Mouse (Mus musculus) CD8-positive naive resting alpha-beta T cell, adult 2 months (primary cell): ENCODE measurements around the gene Gm11487.
"Not testable (repeated sequence)": the region's sequence is repeated elsewhere in the genome, so short reads cannot be mapped to it uniquely, and the experiment has no call there.

Experiments
- DNase-seq, 2 experiments: peaks; one replicate each; pipeline ENCODE4 v3.0.0; 2022; ENCODE audit warnings: low read depth in 2 of 2, low spot score in 2 of 2

The Gm11487 gene

DNA sequence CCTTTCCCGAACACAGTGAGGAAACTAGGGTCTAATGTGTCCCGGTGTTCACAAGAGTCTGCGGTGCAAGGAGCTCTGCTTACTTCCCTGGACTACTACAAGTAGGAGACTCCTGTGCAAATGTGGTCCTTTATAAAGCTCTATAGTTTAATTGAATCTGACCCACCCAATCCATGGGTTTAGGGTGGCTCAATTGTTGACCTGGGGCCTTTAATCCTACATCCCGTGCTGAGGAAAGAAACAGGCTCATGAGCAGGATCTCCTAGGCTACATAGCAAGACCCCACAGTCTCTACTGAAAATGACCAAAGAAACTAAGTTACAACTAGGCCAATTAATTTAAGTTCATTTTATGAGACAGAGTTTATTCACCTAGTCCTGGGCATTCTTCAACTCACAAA is at the start of gene Gm11487:
Gene Gm11487 (minus strand): TSS at position 101 of the 400 bp plus-strand sequence.
- DNase-seq, result not testable (repeated sequence)

DNA sequence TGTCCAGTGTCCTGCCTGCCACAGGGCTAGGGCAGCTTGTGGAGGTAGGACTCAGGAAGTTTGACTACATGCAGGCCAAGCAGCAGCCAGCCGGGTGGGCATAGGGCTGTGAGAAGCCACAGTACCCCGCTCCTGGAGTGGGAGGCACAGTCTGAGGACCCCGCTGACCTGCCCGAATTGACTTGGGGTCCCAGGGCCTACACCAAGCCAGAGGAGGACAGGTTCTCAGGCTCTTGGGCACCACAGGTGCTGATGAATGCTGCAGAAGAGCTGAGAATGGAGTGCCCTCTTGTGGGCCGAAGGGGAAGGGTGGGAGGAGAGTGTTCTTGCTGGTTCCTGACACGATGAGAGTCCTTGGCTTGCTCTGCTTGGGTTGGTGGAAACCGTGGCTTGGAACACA is 39.8 kb upstream of the Gm11487 start:
- no peak for DNase-seq

DNA sequence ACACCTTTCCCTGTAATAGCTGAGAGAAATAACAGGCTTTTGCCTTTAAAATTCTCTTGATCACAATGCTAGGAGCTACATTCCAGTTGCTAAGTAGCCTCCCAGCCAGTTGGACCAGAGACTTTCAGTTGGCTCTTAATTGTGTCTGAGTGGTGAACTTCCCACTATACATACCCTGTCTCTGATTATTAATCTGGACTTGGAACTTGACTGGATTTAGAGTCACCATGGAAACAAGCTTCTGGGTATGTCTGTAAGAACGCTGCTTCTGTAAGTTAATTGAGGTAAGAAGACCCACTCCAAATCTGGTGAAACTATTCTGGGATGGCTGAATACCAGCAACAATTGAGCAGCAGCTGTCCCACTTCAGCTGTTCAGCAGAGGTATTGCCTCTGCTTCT is 37.7 kb upstream of the Gm11487 start:
- no peak for DNase-seq

DNA sequence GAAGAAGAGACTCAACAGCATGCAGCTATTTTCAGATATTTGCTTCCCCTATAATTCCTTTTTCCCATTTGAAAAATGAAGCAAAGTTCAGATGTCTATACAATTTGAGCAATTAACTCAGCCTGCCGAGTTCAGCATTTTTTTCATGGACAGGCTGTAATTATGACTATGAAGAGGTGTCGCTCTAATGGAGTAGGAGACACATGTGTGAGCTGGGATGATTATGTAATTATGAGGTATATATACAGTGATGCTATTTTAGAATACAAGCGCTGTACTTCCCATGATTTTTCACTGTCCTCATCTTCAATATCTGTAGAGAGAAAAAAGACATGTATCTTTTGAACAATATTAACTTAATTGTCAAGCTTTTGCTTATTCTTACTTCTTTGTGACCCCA is 21.0 kb upstream of the Gm11487 start:
- DNase-seq, result no peak

DNA sequence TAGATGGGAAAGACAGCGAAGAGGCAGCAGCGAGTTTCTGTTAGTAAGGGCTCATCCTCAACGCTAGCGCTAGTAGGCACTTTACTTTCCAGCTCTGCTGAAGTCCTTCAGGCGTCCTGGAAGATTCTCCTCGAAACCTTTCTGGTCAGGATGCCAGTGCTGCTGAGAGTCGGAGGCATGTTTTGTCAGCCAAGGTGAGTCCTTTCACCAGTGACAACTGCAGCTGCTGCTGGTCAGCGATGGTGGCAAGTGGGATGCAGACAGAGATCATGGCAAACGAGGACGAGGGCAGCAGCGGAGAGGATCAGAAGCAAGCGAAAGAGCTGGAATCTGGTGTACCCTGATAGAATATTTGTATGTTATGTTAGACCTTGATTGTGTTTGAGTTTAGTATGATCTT is 18.2 kb upstream of the Gm11487 start:
- no peak for DNase-seq

DNA sequence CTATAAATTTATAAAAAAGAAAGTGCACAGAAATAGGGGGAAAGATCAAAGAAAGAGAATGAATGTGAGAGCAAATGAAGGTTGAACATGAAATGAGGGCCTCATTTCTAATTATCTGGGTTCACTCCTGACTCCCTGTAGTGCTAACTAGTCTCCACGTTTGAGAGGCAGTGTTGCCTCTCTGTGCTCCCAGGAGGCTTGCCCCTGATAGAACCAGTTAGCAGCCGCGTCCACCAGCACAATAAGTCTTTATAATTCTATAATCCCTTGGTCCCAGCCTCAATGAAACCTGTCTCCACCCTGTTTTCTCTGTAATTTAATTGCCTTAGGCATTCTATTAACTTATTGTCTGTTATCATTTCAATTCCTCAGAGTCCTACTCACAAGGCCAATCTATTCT is 38.3 kb downstream of the Gm11487 start:
- no peak for DNase-seq
